Mouse (Mus musculus) embryonic fibroblast, embryonic 13.5 days (primary cell): ENCODE measurements around the gene 5730522E02Rik.

Source experiments
- CTCF ChIP-seq: IDR thresholded peaks from 2 replicates; pipeline ENCODE4 v1.5.1; 2011; ENCODE audit warnings: mild to moderate bottlenecking, control low read depth, low read length, moderate library complexity, borderline replicate concordance; ENCODE audit not compliant: insufficient read depth
- POLR2A ChIP-seq: IDR thresholded peaks from 2 replicates; pipeline ENCODE4 v1.6.1; 2011; ENCODE audit warnings: low read depth, mild to moderate bottlenecking, control low read depth, low read length, moderate library complexity

GRCm38 (mm10) chr11:25992216-25992615 lies 218.3 kb downstream of the 5730522E02Rik start:
- TF ChIP-seq CTCF (no peak), POLR2A (no peak)
